16 mouse cellular contexts compared by ENCODE assay signal in genomic region chr6:84506675-84507074, GRCm38 (mm10).
DNase-seq lines count a peak whose midpoint lies in the region; ATAC-seq and TF ChIP-seq lines count a peak whose summit lies in the region.
"Had no signal": no experiment of that assay in that cellular context is flagged by ENCODE, and none has a peak within 500 bp of the region (broad histone marks: within the 10 kb centered on the region; RNA-seq: fewer than 3 reads in every experiment).

No protein-coding gene starts in this region.

- no peak for ATAC-seq in hindbrain, postnatal 0 days
- no peak for ATAC-seq in hindbrain, embryonic 14.5 days (ENCODE audit: low FRiP score)
- ATAC-seq in lung, embryonic 14.5 days (ENCODE audit: insufficient read depth) = no peak
- peak; percentile 65 for ATAC-seq in megakaryocyte progenitor cell, adult 5-6 weeks (replicated peaks; ENCODE audit: poor library complexity)

- no peaks in the 10 kb centered on the region for H3K4me1 ChIP-seq in hindbrain, postnatal 0 days (ENCODE audit: insufficient read depth, low read length)
- no peaks in the 10 kb centered on the region for H3K4me1 ChIP-seq in hindbrain, embryonic 14.5 days (replicated peaks; ENCODE audit: control insufficient read depth, insufficient read depth, low read length)
- no peaks in the 10 kb centered on the region for H3K4me1 ChIP-seq in lung, embryonic 14.5 days (ENCODE audit: insufficient read depth)
- no peaks in the 10 kb centered on the region; a peak in 1 of 4 replicates for H3K4me1 ChIP-seq in MEL (ENCODE audit: control insufficient read depth in 1 of 2, insufficient read depth in 2 of 2, low read length in 2 of 2)
- H3K4me1 ChIP-seq: intestine, embryonic 15.5 days; megakaryocyte, embryonic 14.5 days had no signal

- H3K27me3 ChIP-seq in hindbrain, postnatal 0 days (ENCODE audit: insufficient read depth, low read length) = no peaks in the 10 kb centered on the region
- H3K27me3 ChIP-seq in hindbrain, embryonic 14.5 days (ENCODE audit: control insufficient read depth, insufficient read depth, low read length) = no peaks in the 10 kb centered on the region
- H3K27me3 ChIP-seq in lung, embryonic 14.5 days (ENCODE audit: insufficient read depth, low read length) = no peaks in the 10 kb centered on the region
- peaks cover 0 to 1% of the 10 kb centered on the region in 2 experiments; a peak in 1 of 4 replicates for H3K27me3 ChIP-seq in MEL (ENCODE audit: control insufficient read depth in 1 of 2, insufficient read depth in 2 of 2, low read length in 2 of 2)
- H3K27me3 ChIP-seq: intestine, embryonic 15.5 days; limb, embryonic 12.5 days had no signal

- TF ChIP-seq CTCF in hindbrain, postnatal 0 days (IDR thresholded peaks at IDR 0.05; ENCODE audit: low read depth) = peak; percentile 35; the same call in 1 of the 2 replicates
- TF ChIP-seq CTCF in lung, embryonic 14.5 days (IDR thresholded peaks at IDR 0.05; ENCODE audit: low read depth) = peak; percentile 56
- TF ChIP-seq CTCF in MEL (IDR thresholded peaks at IDR 0.05 in 2 of 3, conservative IDR thresholded peaks at IDR 0.05 in 1 of 3; ENCODE audit: control insufficient read depth in 1 of 3, insufficient read depth in 1 of 3, low read depth in 2 of 3, low read length in 3 of 3, poor library complexity in 1 of 3, severe bottlenecking in 1 of 3) = peak; percentile 11 to 59 (median 24); a peak in 5 of 6 replicates

- no peak overlapping the region for H3K4me3 ChIP-seq in hindbrain, postnatal 0 days (ENCODE audit: low read length)
- H3K4me3 ChIP-seq in hindbrain, embryonic 14.5 days (replicated peaks; ENCODE audit: low read length) = no peak overlapping the region
- H3K4me3 ChIP-seq in lung, embryonic 14.5 days (ENCODE audit: low read depth, low read length) = no peak overlapping the region
- no peak overlapping the region for H3K4me3 ChIP-seq in MEL (ENCODE audit: control insufficient read depth in 1 of 2, insufficient read depth in 1 of 2, low read depth in 2 of 2, low read length in 2 of 2)
- H3K4me3 ChIP-seq: erythroblast, embryonic 14.5 days; heart, embryonic 13.5 days; intestine, embryonic 15.5 days; limb, embryonic 12.5 days; megakaryocyte, embryonic 14.5 days had no signal

- no peak overlapping the region for H3K4me2 ChIP-seq in hindbrain, postnatal 0 days (ENCODE audit: low read depth, low read length)
- H3K4me2 ChIP-seq in hindbrain, embryonic 14.5 days (replicated peaks) = no peak overlapping the region
- no peak overlapping the region for H3K4me2 ChIP-seq in lung, embryonic 14.5 days
- H3K4me2 ChIP-seq: heart, embryonic 13.5 days; intestine, embryonic 15.5 days; limb, embryonic 12.5 days had no signal

- no peak for TF ChIP-seq EP300 in MEL (IDR thresholded peaks at IDR 0.05; ENCODE audit: low read depth in 1 of 2, low read length in 2 of 2)

- TF ChIP-seq RAD21 in MEL (IDR thresholded peaks at IDR 0.05; ENCODE audit: low read depth, low read length) = peak; percentile 8; the same call in 1 of the 2 replicates

- no peaks in the 10 kb centered on the region for H3K36me3 ChIP-seq in hindbrain, postnatal 0 days (ENCODE audit: insufficient read depth, low read length)
- H3K36me3 ChIP-seq in hindbrain, embryonic 14.5 days (replicated peaks; ENCODE audit: control insufficient read depth, insufficient read depth) = no peaks in the 10 kb centered on the region
- no peaks in the 10 kb centered on the region for H3K36me3 ChIP-seq in lung, embryonic 14.5 days (ENCODE audit: insufficient read depth)
- H3K36me3 ChIP-seq in MEL (ENCODE audit: control insufficient read depth in 1 of 2, insufficient read depth in 2 of 2, low read length in 2 of 2) = no peaks in the 10 kb centered on the region
- H3K36me3 ChIP-seq: heart, embryonic 13.5 days; intestine, embryonic 15.5 days; limb, embryonic 12.5 days had no signal

- WGBS in hindbrain, postnatal 0 days = 17% methylated on average over 1 of the region's 1 CpGs
- 25% methylated on average over 1 of the region's 1 CpGs for WGBS in hindbrain, embryonic 14.5 days
- WGBS in lung, embryonic 14.5 days = 26% methylated on average over 1 of the region's 1 CpGs

- H3K27ac ChIP-seq in hindbrain, postnatal 0 days = no peak overlapping the region
- no peak overlapping the region for H3K27ac ChIP-seq in hindbrain, embryonic 14.5 days
- H3K27ac ChIP-seq in lung, embryonic 14.5 days (ENCODE audit: low read depth) = no peak overlapping the region
- no peak overlapping the region for H3K27ac ChIP-seq in MEL (ENCODE audit: control insufficient read depth, low read depth, low read length)
- H3K27ac ChIP-seq: heart, embryonic 13.5 days; intestine, embryonic 15.5 days; limb, embryonic 12.5 days had no signal

- DNase-seq in hindbrain, postnatal 0 days (ENCODE audit: low spot score) = no peak
- no peak for DNase-seq in hindbrain, embryonic 14.5 days (ENCODE audit: low spot score)
- DNase-seq in lung, embryonic 14.5 days = peak; percentile 10
- DNase-seq in lung, postnatal 25 days (ENCODE audit: low spot score) = no peak
- peak; percentile 13 for DNase-seq in MEL (ENCODE audit: low read depth, low spot score)
- no peak for DNase-seq in frontal cortex, adult 2 months (ENCODE audit: extremely low spot score in 1 of 2, low spot score in 1 of 2)
- no peak for DNase-seq in right cerebral cortex, postnatal 25 days
- DNase-seq: adrenal gland, adult 2 months; embryo, embryonic 11 days; thymus, adult 2 months had no signal

- no peak overlapping the region for H3K9ac ChIP-seq in hindbrain, postnatal 0 days (replicated peaks; ENCODE audit: low read length)
- no peak overlapping the region for H3K9ac ChIP-seq in hindbrain, embryonic 14.5 days
- no peak overlapping the region for H3K9ac ChIP-seq in lung, embryonic 14.5 days
- H3K9ac ChIP-seq in MEL (ENCODE audit: control insufficient read depth, low read depth, low read length, poor library complexity, severe bottlenecking) = no peak overlapping the region
- H3K9ac ChIP-seq: heart, embryonic 13.5 days; intestine, embryonic 15.5 days; limb, embryonic 12.5 days had no signal

- no peaks in the 10 kb centered on the region for H3K9me3 ChIP-seq in hindbrain, postnatal 0 days (ENCODE audit: low read length)
- no peaks in the 10 kb centered on the region for H3K9me3 ChIP-seq in hindbrain, embryonic 14.5 days (ENCODE audit: control insufficient read depth, low read length)
- no peaks in the 10 kb centered on the region for H3K9me3 ChIP-seq in lung, embryonic 14.5 days (ENCODE audit: low read depth, low read length)
- H3K9me3 ChIP-seq in MEL (replicated peaks; ENCODE audit: insufficient read depth, low read length) = no peaks in the 10 kb centered on the region
- H3K9me3 ChIP-seq: heart, embryonic 13.5 days; intestine, embryonic 15.5 days; limb, embryonic 12.5 days had no signal

- TF ChIP-seq POLR2A in MEL (IDR thresholded peaks at IDR 0.05; ENCODE audit: control insufficient read depth in 1 of 2, insufficient read depth in 1 of 2, low read depth in 1 of 2, low read length in 2 of 2, poor library complexity in 1 of 2) = no peak

- H3K79me2 ChIP-seq in MEL (ENCODE audit: control insufficient read depth, insufficient read depth, low read length, poor library complexity) = no peaks in the 10 kb centered on the region

TF ChIP-seq in MEL, 35 proteins besides CTCF, POLR2A, EP300 and RAD21:
- no peak for TF ChIP-seq MEF2A (IDR thresholded peaks at IDR 0.05; ENCODE audit: extremely low read depth, insufficient replicate concordance, low read depth, low read length, poor library complexity, severe bottlenecking)
- TF ChIP-seq SMC3 (IDR thresholded peaks at IDR 0.05; ENCODE audit: low read depth, low read length) = peak; percentile 77

Comparison
In these comparisons a context has a peak if more than half of its experiments do, and no peak if none do; other contexts are left out.
1. DNase-seq: peak in lung, embryonic 14.5 days (single experiment) and MEL (single experiment); none in hindbrain, postnatal 0 days (single experiment), hindbrain, embryonic 14.5 days (single experiment), lung, postnatal 25 days (single experiment), frontal cortex, adult 2 months (0 of 2) and right cerebral cortex, postnatal 25 days (single experiment).
2. Peak in every context shown above with its lines, with median percentiles within 50 percentile points of each other: CTCF ChIP-seq.